Mouse (Mus musculus) spleen, postnatal 36 days (tissue): Measurements from ENCODE around the gene Flot2.

Source experiments
- DNase-seq, 2 experiments: peaks; one replicate each; pipeline ENCODE4 v3.0.0; 2022; ENCODE audit warnings: low spot score in 2 of 2, mixed read lengths in 1 of 2

The Flot2 gene

DNA sequence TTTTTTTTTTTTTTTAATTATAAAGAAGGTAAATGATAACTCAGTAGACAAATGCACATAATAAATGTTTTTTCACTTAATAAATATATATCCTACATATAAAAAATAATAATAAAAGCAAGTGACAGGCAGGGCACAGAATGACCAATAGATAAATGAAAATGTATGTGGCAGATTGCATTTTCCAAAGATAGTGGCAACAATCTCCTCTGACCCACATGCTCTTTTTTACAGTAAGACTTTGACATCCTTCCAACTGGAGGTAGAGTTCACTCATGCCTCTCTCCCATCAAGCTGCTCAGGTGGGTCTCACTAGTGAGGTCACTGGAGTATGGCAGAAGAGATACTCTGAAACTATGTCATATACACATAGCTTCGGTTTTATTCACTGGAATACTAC, 24.8 kb downstream of the Flot2 start:
- DNase-seq, result no peak

DNA sequence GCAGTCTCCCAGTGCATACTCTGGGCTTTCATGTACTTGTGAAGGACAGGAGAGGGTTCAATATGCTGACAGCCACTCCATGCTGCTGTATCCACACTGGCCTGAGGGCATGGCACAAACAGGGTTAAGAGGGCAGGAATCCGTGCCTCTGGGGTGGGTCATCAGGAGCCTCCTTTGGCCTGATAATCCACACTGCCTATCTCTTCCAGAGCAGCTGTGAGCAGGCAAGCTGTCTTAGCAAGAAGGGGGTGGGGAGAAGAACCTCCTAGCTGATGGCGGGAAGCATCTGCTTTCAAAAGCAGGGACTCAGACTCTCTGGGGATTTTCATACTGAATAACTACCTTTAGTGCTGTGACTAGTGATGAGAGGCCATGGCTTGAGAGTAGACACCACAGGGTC, 28.2 kb downstream of the Flot2 start:
- peak; percentile 63 to 77 for DNase-seq

DNA sequence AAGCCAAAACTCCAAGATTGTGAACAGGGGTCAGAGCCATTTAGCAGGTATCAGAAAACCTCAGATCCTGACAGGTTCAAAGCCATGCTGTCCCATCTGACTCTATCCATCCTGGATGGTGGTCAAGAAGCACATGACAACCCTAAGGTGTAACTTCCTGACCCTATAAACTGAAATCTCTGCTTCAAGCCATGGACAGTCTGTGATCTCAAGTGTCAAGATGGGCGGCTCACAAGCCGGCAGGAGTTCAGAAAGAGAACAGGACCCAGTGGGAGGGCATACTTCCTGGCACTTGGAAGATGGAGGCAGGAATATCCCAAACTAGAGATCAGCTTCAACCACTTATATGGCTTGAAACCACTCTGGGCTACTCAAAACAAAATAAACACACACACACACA, 28.9 kb downstream of the Flot2 start:
- DNase-seq, result no peak

DNA sequence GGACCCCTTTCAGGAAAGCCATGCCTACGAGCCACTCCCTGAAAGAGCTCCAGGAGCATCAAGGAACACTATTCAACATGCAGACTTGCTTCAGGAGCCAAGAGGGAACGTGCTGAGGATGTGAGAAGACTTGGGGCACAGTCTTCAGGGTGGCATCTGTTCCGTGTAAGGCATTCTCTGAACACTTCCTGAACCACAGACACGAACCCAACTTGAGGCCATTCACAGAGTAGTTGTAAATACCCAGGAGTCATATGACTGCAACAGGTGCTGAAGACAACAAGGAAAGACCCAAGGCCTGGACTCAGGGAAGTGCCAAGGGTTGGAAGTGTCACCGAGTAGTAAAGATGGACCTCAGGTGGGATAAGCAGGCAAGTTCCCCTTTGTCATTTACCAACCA, 29.8 kb downstream of the Flot2 start:
- no peak for DNase-seq

DNA sequence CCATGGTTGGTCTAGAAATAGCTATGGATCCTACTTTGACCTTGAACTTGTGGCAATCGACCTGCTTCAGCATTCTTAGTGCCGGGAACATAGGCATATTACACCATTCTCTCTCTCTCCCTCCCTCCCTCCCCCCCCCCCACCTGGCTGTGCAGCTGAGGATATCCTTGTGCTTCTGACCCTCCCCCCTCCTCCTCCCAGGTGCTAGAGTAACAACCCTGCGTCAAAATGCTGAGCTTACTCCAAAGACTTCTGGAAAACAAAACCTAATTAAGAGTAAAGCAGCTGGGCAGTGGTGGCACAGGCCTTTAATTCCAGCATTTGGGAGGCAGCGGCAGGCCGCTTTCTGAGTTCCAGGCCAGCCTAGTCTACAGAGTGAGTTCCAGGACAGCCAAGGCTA, 31.4 kb downstream of the Flot2 start:
- no peak for DNase-seq

DNA sequence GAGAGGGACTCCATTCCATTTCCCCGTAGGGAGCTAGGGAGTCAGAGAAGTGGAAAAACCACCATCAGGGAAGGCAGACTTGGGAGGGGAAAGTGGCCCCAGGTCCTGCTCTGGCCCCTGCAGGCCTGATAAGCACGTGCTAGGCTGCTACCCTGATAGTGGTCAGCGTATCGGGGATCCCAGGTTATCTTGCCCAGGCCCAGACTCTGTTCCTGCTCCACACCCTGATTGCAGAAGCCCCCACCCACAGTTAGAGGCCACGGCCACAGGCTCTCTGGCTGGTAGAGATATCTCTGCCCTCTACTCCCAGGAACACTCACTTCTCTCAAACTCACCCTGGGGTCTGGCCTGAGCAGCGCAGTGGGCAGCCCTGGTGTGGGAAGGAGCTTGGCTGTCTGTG, 31.9 kb downstream of the Flot2 start:
- peak; percentile 76 to 85 for DNase-seq

DNA sequence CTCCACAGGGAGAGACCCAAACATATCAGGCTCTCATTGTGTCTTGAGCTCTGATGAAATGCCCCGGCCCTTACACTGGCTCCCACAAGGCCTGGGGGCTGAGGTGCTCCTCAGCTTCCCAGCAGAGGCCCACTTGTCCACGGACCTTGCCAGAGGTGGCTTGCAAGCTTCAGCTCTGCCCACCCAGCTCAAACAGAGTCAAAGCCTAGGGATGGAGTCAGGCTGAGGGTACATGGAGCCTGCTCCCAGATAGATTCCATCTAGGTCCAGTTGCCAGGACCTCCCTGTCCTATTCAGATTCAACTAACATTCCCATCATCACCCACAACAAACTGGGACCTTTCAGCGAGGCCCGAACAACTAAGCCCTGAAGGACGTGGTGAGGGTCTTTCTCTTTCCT, 34.2 kb downstream of the Flot2 start:
- no peak for DNase-seq

DNA sequence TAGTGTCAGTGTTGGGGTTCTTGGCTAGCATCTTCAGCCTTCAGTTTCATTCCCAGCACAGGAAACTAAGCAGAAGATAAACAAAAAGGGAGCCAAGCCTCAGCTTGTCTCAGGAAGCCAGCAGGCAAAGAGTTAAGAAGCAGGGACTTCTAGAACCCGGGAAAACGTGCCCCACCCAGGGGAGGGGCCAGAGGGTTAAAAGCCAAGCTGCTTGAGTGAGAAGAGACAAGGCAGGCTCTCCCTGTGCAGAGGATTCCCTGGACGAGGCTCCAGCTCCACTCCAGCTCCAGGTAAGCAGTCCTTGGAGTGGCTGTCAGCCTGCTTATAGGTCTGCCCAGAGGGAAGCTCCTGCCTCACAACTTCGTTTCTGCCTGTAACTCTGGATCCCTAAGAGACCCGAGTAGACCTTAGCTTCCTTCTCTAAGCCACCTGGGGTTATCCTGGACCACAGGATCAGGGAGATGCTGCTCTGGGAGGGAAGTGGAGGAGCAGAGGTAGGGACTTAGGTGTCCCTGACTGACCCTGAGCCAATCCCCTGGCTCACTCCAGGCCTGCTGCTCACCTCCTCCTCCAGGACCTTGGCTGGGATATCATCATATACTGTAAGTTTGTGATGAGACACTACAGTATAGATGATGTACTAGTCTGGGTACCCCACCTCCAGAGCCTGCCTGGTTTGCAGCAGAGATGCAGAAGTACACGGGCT, 34.8 kb downstream of the Flot2 start:
- DNase-seq, result peak; percentile 72 to 83

DNA sequence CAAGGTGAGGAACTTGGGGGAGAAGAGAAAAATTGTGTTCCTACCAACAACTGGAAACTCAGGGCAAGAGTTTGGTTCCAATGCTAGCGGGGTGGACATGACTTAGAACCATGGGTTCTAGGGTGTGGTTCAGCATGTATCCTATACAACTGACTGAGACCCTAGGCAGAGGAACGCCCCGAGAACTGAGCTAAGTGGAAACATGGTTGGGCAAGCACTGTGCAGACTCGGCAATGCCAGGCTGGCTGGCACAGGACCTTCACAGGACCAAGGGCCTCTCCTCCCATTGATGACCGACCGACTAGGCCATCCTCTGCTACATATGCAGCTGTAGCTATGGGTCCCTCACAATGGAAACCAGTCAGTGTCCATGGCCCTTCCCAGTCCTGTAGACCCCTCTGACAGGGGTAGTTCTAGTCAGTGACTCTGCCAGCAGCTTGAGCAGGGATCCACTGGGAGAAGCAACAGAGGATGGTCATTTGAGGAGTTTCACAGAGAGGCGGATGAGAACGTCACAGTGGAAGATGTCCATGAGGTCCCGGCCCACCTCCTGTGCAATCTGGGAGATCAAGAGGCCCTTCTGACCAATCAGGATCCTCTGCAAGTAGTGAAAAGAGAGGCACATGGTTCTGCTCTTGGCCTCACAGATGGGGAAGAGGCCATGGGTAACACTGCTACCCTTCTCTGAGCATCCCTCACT, 36.0 kb downstream of the Flot2 start:
- peak; percentile 42 to 58 for DNase-seq

DNA sequence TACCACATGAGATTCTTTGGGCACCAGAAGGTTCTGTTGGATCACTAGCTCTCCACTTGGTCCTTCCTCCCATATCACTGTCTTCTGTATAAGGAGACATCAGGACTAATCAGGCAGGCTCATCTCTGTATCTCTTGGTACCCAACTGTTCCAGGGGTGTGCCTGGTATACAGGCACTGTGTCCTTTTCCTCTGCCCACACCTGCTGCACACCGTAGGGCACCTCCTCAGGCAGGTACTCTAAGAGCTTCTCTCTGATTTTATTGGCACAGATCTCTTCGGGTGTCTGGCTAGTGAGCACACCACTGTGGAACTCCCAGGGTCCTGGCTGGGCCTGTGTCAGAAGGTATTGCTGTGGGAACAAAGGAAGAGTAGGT, 36.5 kb downstream of the Flot2 start:
- DNase-seq, result no peak

DNA sequence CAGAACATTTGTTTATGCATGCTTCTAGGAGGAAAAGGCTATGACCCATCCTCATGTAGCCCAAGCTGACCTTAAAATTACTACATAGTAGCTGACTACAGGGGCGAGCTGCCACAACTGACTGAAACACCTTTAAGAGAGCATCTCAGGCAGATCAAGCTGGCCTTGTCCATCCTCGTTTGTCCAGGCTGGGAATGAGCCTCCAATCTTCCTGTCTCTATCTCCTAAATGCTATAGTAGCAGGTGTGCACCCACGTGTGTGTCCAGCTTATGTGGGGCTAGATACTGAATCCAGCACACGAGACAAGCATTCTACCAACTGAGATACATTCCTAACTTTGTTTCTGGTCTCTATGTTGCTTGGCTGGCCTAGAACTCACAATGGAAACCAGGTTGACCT, 36.9 kb downstream of the Flot2 start:
- no peak for DNase-seq

DNA sequence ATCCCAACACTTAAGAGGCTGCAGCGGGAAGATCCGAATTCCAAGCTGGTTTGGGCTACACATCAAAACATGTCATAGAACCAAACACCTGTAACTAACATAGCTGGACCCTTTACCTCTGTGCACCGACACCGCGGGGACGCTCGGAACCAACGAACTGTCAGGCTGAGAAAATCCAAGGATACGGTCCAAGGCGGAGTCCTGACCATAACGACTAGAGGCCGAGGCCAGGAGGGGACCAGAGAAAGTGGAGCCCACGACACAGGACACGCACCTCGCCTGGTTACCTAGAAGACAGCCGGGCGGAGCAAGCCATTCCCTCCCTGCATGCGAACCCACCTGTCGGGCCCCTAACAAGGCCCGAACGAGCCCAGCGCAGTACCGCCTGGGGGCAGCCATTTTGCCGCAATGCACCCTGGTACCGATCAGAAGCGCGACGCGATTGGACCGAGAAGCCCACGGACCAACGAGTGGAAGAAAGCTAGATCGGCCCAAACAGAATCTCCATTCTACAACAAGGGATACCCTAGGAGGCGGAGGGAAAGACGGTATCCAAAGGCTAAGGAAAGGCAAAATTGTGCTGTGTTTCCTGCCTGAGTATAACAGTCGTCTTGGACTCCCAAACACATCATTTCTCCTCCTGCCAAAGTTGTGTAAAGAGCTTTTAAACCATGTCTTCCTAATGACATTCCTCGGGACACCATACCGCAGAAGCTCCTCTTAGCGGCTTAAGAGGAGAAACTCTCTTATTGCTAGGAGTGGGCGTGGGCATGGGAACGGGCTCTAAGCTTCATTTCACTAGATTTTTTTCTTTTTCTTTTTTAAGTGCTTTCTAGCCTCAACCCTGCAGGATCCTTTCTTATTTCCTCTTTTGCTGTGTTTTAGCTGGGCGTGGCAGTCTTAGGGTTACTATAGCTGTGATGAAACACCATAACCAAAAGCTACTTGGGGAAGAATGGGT, 42.5 kb downstream of the Flot2 start, which contains the start of gene Eral1:
Eral1 (minus strand) TSS at position 423 of the 961 bp plus-strand sequence.
- peak; percentile 77 to 84 for DNase-seq

DNA sequence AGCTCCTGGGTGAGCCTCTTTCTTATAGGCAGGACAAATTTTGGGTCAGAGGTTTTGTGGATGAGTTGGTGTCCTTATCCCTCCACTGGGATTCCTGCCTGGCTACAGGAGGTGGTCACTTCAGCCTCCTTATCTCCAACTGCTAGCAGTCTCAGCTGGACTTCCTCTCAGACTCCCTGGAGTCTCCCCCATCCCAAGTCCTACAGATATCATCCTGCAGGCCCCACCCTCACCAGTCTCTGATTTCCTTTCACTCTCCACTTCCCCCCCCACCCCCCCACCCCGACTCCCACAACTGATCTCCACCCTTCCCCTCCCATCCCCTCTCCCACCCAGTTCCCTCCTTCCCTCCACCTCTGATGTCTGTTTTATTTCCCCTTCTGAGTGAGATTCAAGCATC, 45.9 kb downstream of the Flot2 start:
- DNase-seq, result no peak

DNA sequence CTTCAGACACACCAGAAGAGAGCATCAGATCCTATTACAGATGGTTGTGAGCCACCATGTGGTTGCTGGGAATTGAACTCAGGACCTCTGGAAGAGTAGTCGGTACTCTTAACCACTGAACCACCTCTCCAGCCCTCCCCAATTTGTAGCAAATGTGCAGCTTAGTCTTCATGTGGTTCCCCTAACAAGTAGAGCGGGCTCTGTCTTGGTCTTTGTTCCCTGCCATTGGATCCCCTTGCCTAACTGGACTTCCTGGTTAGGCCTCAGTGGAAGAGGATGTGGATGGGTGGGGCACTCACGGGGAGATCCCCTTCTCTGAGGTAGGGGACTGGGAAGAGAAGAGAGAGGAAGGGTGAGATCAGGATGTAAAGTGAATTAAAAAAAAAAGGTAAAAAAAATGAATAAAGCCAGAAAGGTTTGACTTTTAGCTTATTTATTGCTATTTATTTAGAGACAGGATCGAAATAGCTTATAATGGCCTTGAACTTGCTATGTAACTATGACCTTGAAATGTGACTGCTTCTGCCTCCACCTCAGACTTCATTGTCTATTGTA, 49.3 kb downstream of the Flot2 start:
- DNase-seq, result no peak

DNA sequence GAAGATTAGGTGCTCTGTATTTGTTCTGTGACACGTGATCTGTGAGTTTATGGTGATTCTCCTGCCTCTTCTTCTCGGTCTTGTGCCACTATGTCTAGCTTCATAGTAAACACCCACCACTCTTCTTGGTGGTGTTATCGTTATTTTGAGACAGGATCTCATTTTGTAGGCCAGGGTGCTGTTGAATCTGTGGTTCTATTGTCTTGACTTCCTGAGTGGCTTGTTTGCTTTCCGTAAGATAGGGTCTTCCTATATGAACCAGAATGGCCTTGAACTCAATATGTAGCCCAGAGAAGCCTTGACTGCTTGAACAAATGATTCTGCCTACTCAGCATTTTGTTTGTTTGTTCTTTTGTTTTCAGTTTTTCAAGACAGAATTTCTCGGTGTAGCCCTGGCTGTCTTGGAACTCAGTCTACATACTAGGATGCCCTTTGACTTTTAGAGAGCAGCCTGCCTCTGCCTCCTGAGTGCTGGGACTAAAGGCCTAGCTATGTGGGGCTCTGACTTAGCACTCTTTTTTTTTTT, 50.1 kb downstream of the Flot2 start:
- no peak for DNase-seq

DNA sequence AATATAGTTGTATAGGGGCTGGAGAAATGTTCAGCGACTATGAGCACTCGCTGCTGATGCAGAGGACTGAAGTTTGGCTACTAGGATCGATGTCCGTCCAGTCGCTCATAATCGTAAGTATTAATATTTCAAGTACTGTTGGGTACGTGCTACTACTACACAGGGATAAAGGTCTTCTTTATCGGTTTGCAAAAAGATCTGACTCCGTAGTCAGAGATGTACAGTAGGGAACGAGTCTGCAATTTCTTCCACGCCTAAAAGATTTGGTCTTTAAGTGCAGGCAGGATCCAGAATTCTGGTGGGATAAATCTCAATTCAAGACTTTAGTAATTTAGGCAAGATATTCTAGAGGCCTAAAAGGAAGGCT, 56.4 kb downstream of the Flot2 start:
- DNase-seq, result no peak

DNA sequence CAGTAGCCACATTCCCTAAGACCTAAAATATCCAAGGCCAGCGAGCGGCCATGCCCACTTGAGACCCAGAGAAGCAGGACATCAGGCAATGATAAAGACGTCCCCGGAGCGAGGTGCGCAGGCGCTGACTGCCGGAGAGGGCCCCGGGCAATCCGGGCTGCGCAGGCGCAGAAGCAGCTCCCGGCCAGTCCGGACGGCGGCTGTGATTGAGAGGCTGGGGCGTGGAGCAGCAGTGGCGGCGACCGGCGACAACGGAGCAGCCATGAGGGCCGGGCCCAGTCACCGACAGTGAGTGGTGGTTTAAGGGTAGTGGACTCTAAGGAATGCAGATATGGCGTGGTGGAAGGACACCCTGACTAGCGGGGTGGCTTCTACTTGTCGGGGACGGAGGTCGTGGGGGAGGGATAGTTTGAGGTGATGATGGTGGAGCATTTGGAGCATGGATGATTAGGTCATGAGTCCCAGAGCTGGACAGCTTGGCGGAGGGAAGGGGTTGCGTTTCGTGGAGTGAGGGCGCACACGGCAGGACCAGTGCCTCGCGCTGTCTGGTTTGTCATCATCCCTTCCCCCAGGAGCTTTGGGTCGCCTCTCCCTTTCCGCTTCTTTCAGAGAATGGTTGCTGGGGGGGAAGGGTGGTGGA, 56.9 kb downstream of the Flot2 start, which contains the start of gene Fam222b:
Fam222b (plus strand) TSS at position 157 of the 640 bp plus-strand sequence.
- peak; percentile 91 to 92 for DNase-seq

DNA sequence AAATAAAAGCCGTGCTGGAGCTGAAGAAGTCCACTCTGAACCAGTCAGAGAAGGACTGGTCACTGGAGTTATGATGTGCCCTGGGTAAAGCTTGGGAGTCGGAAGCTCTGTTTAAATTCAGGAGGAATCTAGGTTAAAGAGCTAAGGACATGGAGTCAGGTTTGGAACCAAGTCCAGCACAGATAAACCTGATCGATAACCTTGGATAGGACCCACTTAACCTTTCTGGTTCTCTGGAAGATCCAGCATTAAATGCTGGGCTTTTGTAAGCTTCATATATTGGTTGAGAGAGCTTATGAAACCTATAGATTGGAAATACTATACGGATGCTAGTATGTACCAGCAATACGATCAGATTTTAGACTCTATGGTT, 57.4 kb downstream of the Flot2 start:
- no peak for DNase-seq

DNA sequence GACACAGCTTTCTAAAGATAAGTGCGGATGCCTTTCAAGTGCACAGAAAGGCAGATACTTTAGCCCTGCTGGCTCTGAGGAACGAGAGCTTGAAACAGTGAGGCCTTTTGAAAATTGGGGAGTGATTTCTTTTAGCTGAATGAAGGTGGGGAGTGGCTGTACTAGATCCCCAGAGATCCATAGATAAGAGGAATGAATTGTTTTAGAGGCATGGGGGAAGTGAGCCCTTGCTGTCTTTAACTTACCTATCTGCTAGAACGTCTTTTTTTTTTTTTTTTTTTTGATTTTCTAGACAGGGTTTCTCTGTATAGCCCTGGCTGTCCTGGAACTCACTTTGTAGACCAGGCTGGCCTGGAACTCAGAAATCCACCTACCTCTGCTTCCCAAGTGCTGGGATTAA, 59.3 kb downstream of the Flot2 start:
- no peak for DNase-seq

DNA sequence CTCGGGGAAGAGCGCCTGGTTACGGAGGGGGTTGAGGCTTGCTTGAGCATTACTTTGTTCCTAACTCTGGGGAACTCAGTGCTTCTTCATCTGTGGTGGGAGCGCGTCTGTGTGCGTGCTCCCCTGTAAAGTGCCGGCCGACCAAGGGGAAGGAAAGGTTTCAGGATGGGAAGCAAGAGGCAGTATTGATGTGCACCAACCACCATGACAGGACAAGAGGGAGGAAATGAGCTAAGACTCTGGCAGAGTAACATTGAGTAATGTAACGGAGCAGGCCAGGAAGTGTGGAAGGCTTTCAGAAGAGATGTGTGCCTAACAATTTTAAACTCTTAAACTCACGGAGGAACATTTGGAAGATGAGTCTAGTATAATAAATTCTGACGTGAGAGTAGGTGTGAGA, 63.0 kb downstream of the Flot2 start:
- no peak for DNase-seq

DNA sequence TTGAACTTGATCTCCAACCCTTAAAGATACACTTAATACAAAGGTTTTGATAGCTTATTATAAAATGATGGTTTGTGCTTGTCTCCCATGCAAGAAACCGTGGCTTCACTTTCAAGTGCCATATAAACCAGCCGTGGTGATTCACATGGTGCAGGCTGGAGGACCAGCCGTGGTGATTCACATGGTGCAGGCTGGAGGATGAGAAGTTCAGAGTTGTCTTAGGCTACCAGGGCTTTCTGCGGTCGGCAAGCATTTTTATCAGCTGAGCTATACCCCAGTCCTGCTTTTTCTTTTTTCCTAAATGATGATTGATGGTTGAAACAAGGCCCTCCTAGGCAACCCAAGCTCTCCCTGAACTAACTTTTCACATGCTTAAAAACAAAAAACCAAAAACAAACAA, 64.4 kb downstream of the Flot2 start:
- no peak for DNase-seq
